Mouse (Mus musculus): ENCODE measurements around the gene Cdh11. TPM values are rescaled to one million over a fixed set of nuclear protein-coding genes. Genes with fewer than 3 reads are reported as not detected.

The Cdh11 gene
- total and polyA plus RNA-seq, 3 experiments: 0.07 TPM; not detected in 2

GRCm38 (mm10) chr8:102734419-102734818, 51.0 kb downstream of the Cdh11 start:
- no peak overlapping the region for H3K27ac ChIP-seq (ENCODE audit: control insufficient read depth, low read depth, low read length)
- no peak overlapping the region for H3K9ac ChIP-seq (ENCODE audit: control insufficient read depth, low read depth, low read length, poor library complexity, severe bottlenecking)
- no peaks in the 10 kb centered on the region for H3K9me3 ChIP-seq (replicated peaks; ENCODE audit: insufficient read depth, low read length)
- no peak for TF ChIP-seq POLR2AphosphoS5 (IDR thresholded peaks at IDR 0.05; ENCODE audit: borderline replicate concordance, low read depth, low read length)
- no peak for TF ChIP-seq MXI1 (IDR thresholded peaks at IDR 0.05; ENCODE audit: low read depth, low read length)
- TF ChIP-seq CHD1 (IDR thresholded peaks at IDR 0.05; ENCODE audit: low read depth, low read length): no peak
- TF ChIP-seq MYC (IDR thresholded peaks at IDR 0.05; ENCODE audit: low read depth, low read length): no peak
- no peak for TF ChIP-seq E2F4 (IDR thresholded peaks at IDR 0.05; ENCODE audit: borderline replicate concordance, low read depth, low read length)
- no peaks in the 10 kb centered on the region for H3K27me3 ChIP-seq (ENCODE audit: control insufficient read depth in 1 of 2, insufficient read depth in 2 of 2, low read length in 2 of 2)
- no peaks in the 10 kb centered on the region for H3K36me3 ChIP-seq (ENCODE audit: control insufficient read depth in 1 of 2, insufficient read depth in 2 of 2, low read length in 2 of 2)
- H3K4me1 ChIP-seq (ENCODE audit: control insufficient read depth in 1 of 2, insufficient read depth in 2 of 2, low read length in 2 of 2): no peaks in the 10 kb centered on the region
- H3K4me3 ChIP-seq (ENCODE audit: control insufficient read depth in 1 of 2, insufficient read depth in 1 of 2, low read depth in 2 of 2, low read length in 2 of 2): no peak overlapping the region
- DNase-seq (ENCODE audit: low read depth, low spot score): no peak
- H3K79me2 ChIP-seq (ENCODE audit: control insufficient read depth, insufficient read depth, low read length, poor library complexity): no peaks in the 10 kb centered on the region

DNA sequence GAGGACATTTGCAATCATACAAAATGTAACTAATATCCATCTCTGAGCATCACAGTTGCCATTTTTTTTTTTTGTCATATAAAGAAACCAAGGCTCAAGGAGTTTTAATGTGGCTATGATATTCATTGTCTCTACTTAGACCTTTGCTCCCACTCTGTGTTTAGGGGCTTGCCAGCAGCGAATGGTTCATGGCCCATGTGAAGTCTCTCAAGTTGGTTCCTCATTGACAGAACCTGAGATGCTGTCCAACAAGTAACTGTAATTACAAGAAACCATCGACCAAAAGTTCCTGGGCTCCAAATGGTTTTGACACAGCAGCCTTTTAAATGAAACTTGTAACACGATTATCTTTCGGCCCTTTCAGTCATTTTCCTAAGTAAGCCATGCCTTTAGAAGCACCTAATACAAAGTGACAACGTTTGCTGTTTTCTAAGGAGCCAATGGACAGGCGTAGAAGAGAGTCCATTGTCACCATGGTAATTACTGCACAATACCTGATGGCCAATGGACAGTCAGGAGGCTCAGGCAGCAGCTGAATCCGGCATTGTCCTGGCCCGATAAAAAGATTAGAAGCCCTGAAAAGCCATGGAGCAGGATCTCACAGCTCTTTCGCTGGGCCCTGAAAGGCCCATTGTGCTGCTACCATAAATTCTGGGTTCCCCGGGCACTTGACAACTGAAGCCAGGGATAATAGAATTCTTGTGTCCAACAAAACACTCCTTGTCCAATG, 59.1 kb downstream of the Cdh11 start:
- H3K27ac ChIP-seq (ENCODE audit: control insufficient read depth, low read depth, low read length): no peak overlapping the region
- no peaks in the 10 kb centered on the region for H3K27me3 ChIP-seq (ENCODE audit: control insufficient read depth in 1 of 2, insufficient read depth in 2 of 2, low read length in 2 of 2)
- H3K4me1 ChIP-seq (ENCODE audit: control insufficient read depth in 1 of 2, insufficient read depth in 2 of 2, low read length in 2 of 2): no peaks in the 10 kb centered on the region
- no peaks in the 10 kb centered on the region for H3K9me3 ChIP-seq (replicated peaks; ENCODE audit: insufficient read depth, low read length)
- TF ChIP-seq RCOR1 (IDR thresholded peaks at IDR 0.05; ENCODE audit: low read depth, low read length): no peak
- no peak for TF ChIP-seq SIN3A (IDR thresholded peaks at IDR 0.05; ENCODE audit: low read length)
- no peak for TF ChIP-seq CHD2 (IDR thresholded peaks at IDR 0.05; ENCODE audit: low read length)
- TF ChIP-seq TBP (IDR thresholded peaks at IDR 0.05; ENCODE audit: low read depth, low read length): no peak
- no peak for TF ChIP-seq POLR2A (IDR thresholded peaks at IDR 0.05; ENCODE audit: control insufficient read depth in 1 of 2, insufficient read depth in 1 of 2, low read depth in 1 of 2, low read length in 2 of 2, poor library complexity in 1 of 2)
- TF ChIP-seq MAZ (IDR thresholded peaks at IDR 0.05; ENCODE audit: low read depth, low read length): no peak
- no peak for TF ChIP-seq ETS1 (IDR thresholded peaks at IDR 0.05; ENCODE audit: low read depth, low read length)
- no peak for TF ChIP-seq ZNF384 (IDR thresholded peaks at IDR 0.05; ENCODE audit: low read depth, low read length)
- no peak for TF ChIP-seq NELFE (IDR thresholded peaks at IDR 0.05; ENCODE audit: low read depth, low read length)
- no peak for DNase-seq (ENCODE audit: low read depth, low spot score)
- H3K36me3 ChIP-seq (ENCODE audit: control insufficient read depth in 1 of 2, insufficient read depth in 2 of 2, low read length in 2 of 2): no peaks in the 10 kb centered on the region
- H3K4me3 ChIP-seq (ENCODE audit: control insufficient read depth in 1 of 2, insufficient read depth in 1 of 2, low read depth in 2 of 2, low read length in 2 of 2): no peak overlapping the region
- H3K79me2 ChIP-seq (ENCODE audit: control insufficient read depth, insufficient read depth, low read length, poor library complexity): no peaks in the 10 kb centered on the region
- no peak overlapping the region for H3K9ac ChIP-seq (ENCODE audit: control insufficient read depth, low read depth, low read length, poor library complexity, severe bottlenecking)

DNA sequence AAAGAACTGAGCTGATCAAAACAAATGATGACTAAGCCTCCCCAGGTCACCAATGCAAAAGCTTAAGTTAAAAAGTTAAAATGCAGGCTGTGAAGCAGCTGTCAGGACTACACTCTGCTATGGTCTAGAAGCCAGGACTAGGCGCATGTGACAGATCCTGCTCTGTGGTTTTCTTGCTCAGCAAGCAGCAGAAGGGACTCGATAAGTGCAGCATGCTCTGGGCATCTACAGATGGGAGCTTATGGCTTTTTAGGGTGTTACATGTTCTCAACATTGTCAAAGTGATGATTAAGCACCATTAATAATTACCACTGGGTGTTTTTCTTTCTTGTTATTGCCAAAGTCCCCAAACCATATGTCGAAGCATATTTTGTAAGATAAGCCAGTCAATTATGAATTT, 59.9 kb downstream of the Cdh11 start:
- H3K4me3 ChIP-seq (ENCODE audit: control insufficient read depth in 1 of 2, insufficient read depth in 1 of 2, low read depth in 2 of 2, low read length in 2 of 2): no peak overlapping the region

More for the DNA sequence above, 59.9 kb downstream of the Cdh11 start:
- Histone ChIP-seq H3K9ac (ENCODE audit: control insufficient read depth, low read depth, low read length, poor library complexity, severe bottlenecking) (no peak overlapping the region), H3K4me1 (ENCODE audit: control insufficient read depth in 1 of 2, insufficient read depth in 2 of 2, low read length in 2 of 2) (no peaks in the 10 kb centered on the region), H3K9me3 (replicated peaks; ENCODE audit: insufficient read depth, low read length) (no peaks in the 10 kb centered on the region), H3K27me3 (ENCODE audit: control insufficient read depth in 1 of 2, insufficient read depth in 2 of 2, low read length in 2 of 2) (no peaks in the 10 kb centered on the region), H3K79me2 (ENCODE audit: control insufficient read depth, insufficient read depth, low read length, poor library complexity) (no peaks in the 10 kb centered on the region), H3K36me3 (ENCODE audit: control insufficient read depth in 1 of 2, insufficient read depth in 2 of 2, low read length in 2 of 2) (no peaks in the 10 kb centered on the region), H3K27ac (ENCODE audit: control insufficient read depth, low read depth, low read length) (no peak overlapping the region)
- DNase-seq (ENCODE audit: low read depth, low spot score): no peak
- TF ChIP-seq RCOR1 (IDR thresholded peaks at IDR 0.05; ENCODE audit: low read depth, low read length) (no peak), JUND (IDR thresholded peaks at IDR 0.05; ENCODE audit: low read depth, low read length) (no peak), ZC3H11A (IDR thresholded peaks at IDR 0.05; ENCODE audit: low read depth, low read length) (no peak), E2F4 (IDR thresholded peaks at IDR 0.05; ENCODE audit: borderline replicate concordance, low read depth, low read length) (no peak), MAZ (IDR thresholded peaks at IDR 0.05; ENCODE audit: low read depth, low read length) (no peak), MAX (IDR thresholded peaks at IDR 0.05; ENCODE audit: low read length) (no peak), ZMIZ1 (IDR thresholded peaks at IDR 0.05; ENCODE audit: low read depth, low read length) (no peak), ZKSCAN1 (IDR thresholded peaks at IDR 0.05; ENCODE audit: low read depth, low read length) (no peak), MYC (IDR thresholded peaks at IDR 0.05; ENCODE audit: low read depth, low read length) (no peak), SIN3A (IDR thresholded peaks at IDR 0.05; ENCODE audit: low read length) (no peak)
